Mouse (Mus musculus) CH12.LX (cell line): ENCODE measurements at regions not wholly inside any gene's neighbourhood (a gene's known extent, or its start where the extent isn't known, plus 50 kb on each side); places are given as distances from the start of the nearest gene placed in this dataset.

Experiments used
- DNase-seq: peaks from one replicate; pipeline ENCODE4 v3.0.0-alpha.2; 2013; ENCODE audit errors: extremely low read depth
- H3K27ac ChIP-seq: 2 replicates; pipeline ENCODE4 v1.5.1; 2012; ENCODE audit warnings: low read depth, mild to moderate bottlenecking, control low read depth, moderate library complexity; ENCODE audit not compliant: insufficient read depth
- H3K27me3 ChIP-seq: replicated peaks from 2 replicates; pipeline ENCODE3; 2012; ENCODE audit warnings: inconsistent platforms
- H3K36me3 ChIP-seq, 2 experiments: replicated peaks in 1 of 2; 2 replicates each; pipeline versions ENCODE3 to v1.6.1; 2012; ENCODE audit warnings: inconsistent platforms in 1 of 2, low read length in 1 of 2, mild to moderate bottlenecking in 1 of 2, mixed read lengths in 1 of 2, moderate library complexity in 1 of 2; ENCODE audit not compliant: control insufficient read depth in 1 of 2, insufficient read depth in 1 of 2
- H3K4me1 ChIP-seq, 2 experiments: 2 replicates each; pipeline ENCODE4 v1.6.1; 2012; ENCODE audit warnings: inconsistent platforms in 1 of 2, moderate library complexity in 1 of 2; ENCODE audit not compliant: insufficient read depth in 2 of 2, control insufficient read depth in 1 of 2
- H3K4me2 ChIP-seq: 2 replicates; pipeline ENCODE4 v1.6.1; 2012; ENCODE audit warnings: low read depth, mild to moderate bottlenecking, control low read depth; ENCODE audit not compliant: poor library complexity, insufficient read depth, severe bottlenecking
- H3K4me3 ChIP-seq, 3 experiments: fragments of 150-350 bp in 1 of 3; sonication (generic) in 1 of 3; replicated peaks in 1 of 3; 2 replicates each; pipeline versions ENCODE3 to v1.5.1; 2011 to 2012; ENCODE audit warnings: low read depth in 2 of 3, low read length in 2 of 3, mild to moderate bottlenecking in 2 of 3, moderate library complexity in 2 of 3, control low read depth in 1 of 3, improper control_type of control experiment in 1 of 3, inconsistent platforms in 1 of 3, mixed read lengths in 1 of 3; ENCODE audit not compliant: poor library complexity in 1 of 3
- H3K79me2 ChIP-seq: replicated peaks from 2 replicates; pipeline ENCODE4 v1.6.1; 2012; ENCODE audit warnings: mild to moderate bottlenecking, moderate library complexity; ENCODE audit not compliant: control insufficient read depth, poor library complexity, insufficient read depth, severe bottlenecking; ENCODE audit errors: extremely low read depth
- H3K9ac ChIP-seq: 2 replicates; pipeline ENCODE4 v1.6.1; 2012; ENCODE audit warnings: low read depth, mild to moderate bottlenecking, control low read depth, moderate library complexity; ENCODE audit not compliant: insufficient read depth
- H3K9me3 ChIP-seq: replicated peaks from 2 replicates; pipeline ENCODE3; 2012; ENCODE audit warnings: low read length, inconsistent platforms, mixed read lengths
- BHLHE40 ChIP-seq: IDR thresholded peaks from 2 replicates; pipeline ENCODE4 v1.6.1; 2011; ENCODE audit warnings: mild to moderate bottlenecking, low read depth, low read length, improper control_type of control experiment
- CHD1 ChIP-seq: IDR thresholded peaks from 2 replicates; pipeline ENCODE4 v1.6.1; 2012; ENCODE audit warnings: low read depth, low read length, improper control_type of control experiment, inconsistent platforms
- CHD2 ChIP-seq: IDR thresholded peaks from 2 replicates; pipeline ENCODE4 v1.6.1; 2011; ENCODE audit warnings: low read length, improper control_type of control experiment
- E2F4 ChIP-seq: IDR thresholded peaks from 2 replicates; pipeline ENCODE4 v1.6.1; 2011; ENCODE audit warnings: low read depth, low read length, improper control_type of control experiment; ENCODE audit not compliant: insufficient replicate concordance
- ELF1 ChIP-seq: IDR thresholded peaks from 2 replicates; pipeline ENCODE4 v1.6.1; 2014; ENCODE audit warnings: low read depth, mild to moderate bottlenecking, inconsistent platforms, low read length, improper control_type of control experiment
- EP300 ChIP-seq: IDR thresholded peaks from 2 replicates; pipeline ENCODE4 v1.6.1; 2011; ENCODE audit warnings: low read length, improper control_type of control experiment
- HCFC1 ChIP-seq: IDR thresholded peaks from 2 replicates; pipeline ENCODE4 v1.6.1; 2012; ENCODE audit warnings: low read depth, mild to moderate bottlenecking, inconsistent platforms, low read length, improper control_type of control experiment
- IRF4 ChIP-seq: IDR thresholded peaks from 2 replicates; pipeline ENCODE4 v1.6.1; 2014; ENCODE audit warnings: low read depth, mild to moderate bottlenecking, inconsistent platforms, low read length, improper control_type of control experiment
- JUN ChIP-seq: IDR thresholded peaks from 2 replicates; pipeline ENCODE4 v1.6.1; 2011; ENCODE audit warnings: low read depth, mild to moderate bottlenecking, low read length, improper control_type of control experiment, moderate library complexity; ENCODE audit not compliant: insufficient read depth
- KAT2A ChIP-seq: IDR thresholded peaks from 2 replicates; pipeline ENCODE4 v1.6.1; 2012; ENCODE audit warnings: low read length, improper control_type of control experiment, inconsistent platforms; ENCODE audit not compliant: insufficient replicate concordance
- MAZ ChIP-seq: IDR thresholded peaks from 2 replicates; pipeline ENCODE4 v1.6.1; 2012; ENCODE audit warnings: low read depth, mild to moderate bottlenecking, inconsistent platforms, low read length, improper control_type of control experiment, moderate library complexity
- MEF2A ChIP-seq: IDR thresholded peaks from 2 replicates; pipeline ENCODE4 v1.6.1; 2014; ENCODE audit warnings: low read depth, mild to moderate bottlenecking, inconsistent platforms, low read length, improper control_type of control experiment, borderline replicate concordance
- MXI1 ChIP-seq: IDR thresholded peaks from 2 replicates; pipeline ENCODE4 v1.6.1; 2011; ENCODE audit warnings: mild to moderate bottlenecking, low read depth, low read length, improper control_type of control experiment
- MYC ChIP-seq: IDR thresholded peaks from 2 replicates; pipeline ENCODE4 v1.6.1; 2011; ENCODE audit warnings: low read depth, mild to moderate bottlenecking, improper control_type of control experiment, low read length
- NELFE ChIP-seq: IDR thresholded peaks from 2 replicates; pipeline ENCODE4 v1.6.1; 2011; ENCODE audit warnings: low read depth, low read length, improper control_type of control experiment
- PAX5 ChIP-seq: IDR thresholded peaks from 2 replicates; pipeline ENCODE4 v1.6.1; 2012; ENCODE audit warnings: low read length, inconsistent platforms, mixed read lengths
- POLR2A ChIP-seq: IDR thresholded peaks from 2 replicates; pipeline ENCODE4 v1.6.1; 2011; ENCODE audit warnings: low read depth, mild to moderate bottlenecking, improper control_type of control experiment, low read length
- POLR2AphosphoS2 ChIP-seq: IDR thresholded peaks from 2 replicates; pipeline ENCODE4 v1.6.1; 2011; ENCODE audit warnings: low read depth, low read length, improper control_type of control experiment
- RAD21 ChIP-seq: IDR thresholded peaks from 2 replicates; pipeline ENCODE4 v1.6.1; 2011; ENCODE audit warnings: low read depth, mild to moderate bottlenecking, low read length, improper control_type of control experiment, moderate library complexity
- TCF12 ChIP-seq: IDR thresholded peaks from 2 replicates; pipeline ENCODE4 v1.6.1; 2014; ENCODE audit warnings: low read depth, mild to moderate bottlenecking, inconsistent platforms, low read length, improper control_type of control experiment
- USF1 ChIP-seq: IDR thresholded peaks from 2 replicates; pipeline ENCODE4 v1.6.1; 2014; ENCODE audit warnings: low read depth, mild to moderate bottlenecking, inconsistent platforms, low read length, improper control_type of control experiment
- USF2 ChIP-seq: conservative IDR thresholded peaks from 2 replicates; pipeline ENCODE4 v1.6.1; 2011; ENCODE audit warnings: low read depth, low read length, improper control_type of control experiment
- ZKSCAN1 ChIP-seq: IDR thresholded peaks from 2 replicates; pipeline ENCODE4 v1.6.1; 2012; ENCODE audit warnings: low read depth, inconsistent platforms, low read length, improper control_type of control experiment, borderline replicate concordance
- dilution Hi-C: fragments of 300-500 bp; cut with MboI; formaldehyde crosslinking; loops from 2 replicates; pipeline ENCODE4 v1.14.3; 2020; ENCODE audit warnings: low sequenced_read_pairs; ENCODE audit not compliant: extremely low pct_unique_long_range_greater_than_20kb, extremely low pct_ligation_motif_present
- in situ Hi-C: fragments of 300-500 bp; cut with MboI; formaldehyde crosslinking; loops from 3 replicates; pipeline ENCODE4 v1.14.3; 2019; ENCODE audit warnings: low sequenced_read_pairs, low pct_ligation_motif_present, low pct_unique_long_range_greater_than_20kb, mixed read lengths

GRCm38 (mm10) chr6:103924504-103924903, 414.1 kb downstream of the Chl1 start:
- TF ChIP-seq IRF4 (no peak), E2F4 (no peak), JUN (no peak), TCF12 (no peak), ELF1 (no peak), MYC (no peak), MXI1 (no peak), NELFE (no peak), HCFC1 (no peak), RAD21 (no peak), EP300 (no peak), ZKSCAN1 (no peak), KAT2A (no peak), BHLHE40 (no peak), POLR2AphosphoS2 (no peak), POLR2A (no peak), CHD2 (no peak), PAX5 (no peak), CHD1 (no peak), USF2 (no peak)
- no peak overlapping the region for H3K9ac ChIP-seq
- in situ Hi-C loops, result no loop called here
- no peak for DNase-seq
- H3K36me3 ChIP-seq, result no peaks in the 10 kb centered on the region
- H3K9me3 ChIP-seq, result peaks cover 22% of the 10 kb centered on the region
- no peaks in the 10 kb centered on the region for H3K27me3 ChIP-seq
- dilution Hi-C loops, result no loop called here
- no peak overlapping the region for H3K4me2 ChIP-seq
- no peak overlapping the region for H3K27ac ChIP-seq
- no peaks in the 10 kb centered on the region for H3K4me1 ChIP-seq
- no peak overlapping the region for H3K4me3 ChIP-seq
- no peaks in the 10 kb centered on the region for H3K79me2 ChIP-seq

GRCm38 (mm10) chr6:103927094-103927493, 416.7 kb downstream of the Chl1 start:
- DNase-seq, result no peak
- H3K4me3 ChIP-seq, result no peak overlapping the region
- no peaks in the 10 kb centered on the region for H3K27me3 ChIP-seq
- in situ Hi-C loops, result no loop called here
- no peaks in the 10 kb centered on the region for H3K36me3 ChIP-seq
- H3K9me3 ChIP-seq, result peaks cover 27% of the 10 kb centered on the region
- no peak overlapping the region for H3K27ac ChIP-seq
- no peak overlapping the region for H3K9ac ChIP-seq
- no peaks in the 10 kb centered on the region for H3K79me2 ChIP-seq
- dilution Hi-C loops, result no loop called here
- no peak overlapping the region for H3K4me2 ChIP-seq
- TF ChIP-seq MYC, result no peak
- no peak for TF ChIP-seq HCFC1
- no peak for TF ChIP-seq PAX5
- TF ChIP-seq KAT2A, result no peak
- TF ChIP-seq POLR2A, result no peak
- no peak for TF ChIP-seq MAZ
- no peak for TF ChIP-seq EP300
- no peak for TF ChIP-seq CHD1
- no peak for TF ChIP-seq MEF2A
- no peak for TF ChIP-seq USF1
- TF ChIP-seq, all 38 proteins: peak for 0
- H3K4me1 ChIP-seq, result no peaks in the 10 kb centered on the region
